Mouse (Mus musculus): ENCODE results near the gene Tmem131. TPM values are rescaled to one million over a fixed set of nuclear protein-coding genes. Genes with fewer than 3 reads are reported as not detected.
A peak's percentile ranks its signal among the peaks of the same experiment; 100 is the strongest.

Tmem131 gene
- 10 to 100 TPM; 37.3 to 40.6 TPM for total RNA-seq (2021)

DNA sequence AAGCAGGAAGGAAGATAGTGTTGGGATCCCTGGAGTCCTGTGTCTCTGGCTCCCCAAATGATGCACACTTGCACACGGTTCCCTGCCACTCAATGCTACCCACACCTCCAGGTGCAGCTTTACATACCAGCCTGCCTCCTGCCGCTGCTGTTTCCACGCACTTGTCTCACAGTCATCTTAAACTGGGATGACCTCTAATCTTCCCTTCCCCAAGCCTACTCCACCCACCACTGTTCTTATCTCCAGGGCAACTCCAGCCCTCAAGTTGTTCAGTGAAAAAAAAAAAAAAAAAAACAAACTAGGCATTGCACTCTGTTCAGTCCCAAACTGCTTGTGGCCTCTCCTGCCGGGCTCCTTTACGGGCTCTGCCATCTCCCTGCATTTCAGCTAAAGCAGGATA is at the start of gene Tmem131:
TSS of gene Tmem131 (minus strand) at position 14 of the 400 bp plus-strand sequence.
- no peak for DNase-seq

DNA sequence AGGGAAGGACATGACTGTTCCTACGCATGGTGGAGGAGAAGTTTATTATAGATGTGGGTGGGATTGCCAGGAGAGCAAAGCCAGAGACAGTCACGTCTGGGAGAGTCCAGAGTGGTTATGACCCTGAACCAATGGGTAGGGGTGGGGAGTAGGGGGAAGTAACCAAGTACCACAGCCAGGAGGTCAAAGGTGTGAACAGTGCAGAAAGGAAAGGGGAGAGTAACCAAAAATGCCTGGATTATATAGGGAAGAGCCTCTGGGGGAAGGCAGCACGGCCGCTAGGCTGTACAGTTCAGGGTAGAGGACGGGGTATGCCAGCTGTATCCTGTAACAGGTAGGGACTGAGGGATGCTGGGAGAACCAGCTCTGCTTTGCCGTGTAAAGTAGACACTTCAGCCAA is 45.1 kb upstream of the Tmem131 start:
- no peak for DNase-seq

DNA sequence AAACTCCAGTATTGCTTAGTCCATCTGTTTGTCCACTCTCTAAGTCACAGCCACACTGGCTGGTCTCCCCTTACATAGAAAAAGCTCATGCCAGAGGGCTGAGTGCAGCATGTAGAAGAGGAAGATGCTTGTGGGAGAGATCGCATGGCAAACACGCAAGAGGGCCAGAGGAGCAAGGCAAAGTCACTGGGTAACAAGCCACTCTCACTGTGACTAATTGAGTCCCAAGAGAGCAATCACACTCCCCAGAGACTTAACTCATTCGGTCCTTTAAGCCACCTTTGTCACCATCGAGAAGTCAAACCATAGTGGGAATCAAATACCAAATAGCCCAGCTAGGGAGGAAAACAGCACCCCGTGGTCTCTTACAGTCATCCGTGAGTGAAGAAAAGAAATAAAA is 44.7 kb upstream of the Tmem131 start:
- DNase-seq: no peak

DNA sequence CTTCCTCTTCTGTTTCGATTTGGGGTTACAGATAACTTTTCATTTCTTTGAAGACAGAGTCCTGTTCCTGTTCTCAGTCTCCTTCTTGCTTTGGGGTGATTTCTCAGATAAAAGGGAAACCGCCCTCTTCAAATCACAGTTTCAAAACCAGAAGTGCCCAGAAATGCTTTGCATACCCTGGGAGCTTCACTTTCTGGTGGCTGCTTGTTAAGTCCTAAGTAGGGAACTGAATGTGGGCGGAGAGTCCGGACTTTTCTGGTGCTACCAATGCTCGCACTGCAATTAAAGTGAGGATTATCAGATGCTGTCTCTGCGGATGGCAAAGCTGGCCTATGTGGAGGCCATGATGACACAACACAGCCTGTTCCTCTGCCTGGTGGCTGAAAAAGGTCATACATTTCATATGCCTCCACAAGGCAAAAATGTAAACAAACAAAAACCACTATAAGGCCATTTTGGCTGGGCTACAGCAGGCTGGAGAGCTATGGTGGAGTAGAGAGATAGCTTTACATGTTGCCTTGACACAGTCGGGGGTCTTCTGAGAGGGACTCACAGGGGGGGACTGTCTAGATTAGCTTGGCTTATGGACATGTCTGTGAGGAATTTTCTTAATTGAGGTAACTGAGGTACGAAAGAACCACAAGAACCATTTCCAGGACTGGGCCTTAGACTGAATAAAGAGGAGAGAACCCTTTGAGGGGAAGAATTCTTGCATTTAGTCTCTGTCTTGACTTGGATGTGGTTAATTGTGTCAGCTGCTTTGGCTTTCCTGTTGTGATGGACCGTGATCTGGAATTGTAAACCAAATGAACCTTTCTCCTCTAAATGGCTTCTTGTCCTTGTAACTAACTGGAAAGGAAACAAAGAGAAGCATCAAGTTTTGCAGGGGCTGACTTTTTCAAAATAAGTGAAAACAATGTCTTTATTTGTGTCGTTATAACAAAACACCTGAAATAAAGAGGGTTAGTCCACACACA is 44.0 kb upstream of the Tmem131 start:
- no peak for DNase-seq

DNA sequence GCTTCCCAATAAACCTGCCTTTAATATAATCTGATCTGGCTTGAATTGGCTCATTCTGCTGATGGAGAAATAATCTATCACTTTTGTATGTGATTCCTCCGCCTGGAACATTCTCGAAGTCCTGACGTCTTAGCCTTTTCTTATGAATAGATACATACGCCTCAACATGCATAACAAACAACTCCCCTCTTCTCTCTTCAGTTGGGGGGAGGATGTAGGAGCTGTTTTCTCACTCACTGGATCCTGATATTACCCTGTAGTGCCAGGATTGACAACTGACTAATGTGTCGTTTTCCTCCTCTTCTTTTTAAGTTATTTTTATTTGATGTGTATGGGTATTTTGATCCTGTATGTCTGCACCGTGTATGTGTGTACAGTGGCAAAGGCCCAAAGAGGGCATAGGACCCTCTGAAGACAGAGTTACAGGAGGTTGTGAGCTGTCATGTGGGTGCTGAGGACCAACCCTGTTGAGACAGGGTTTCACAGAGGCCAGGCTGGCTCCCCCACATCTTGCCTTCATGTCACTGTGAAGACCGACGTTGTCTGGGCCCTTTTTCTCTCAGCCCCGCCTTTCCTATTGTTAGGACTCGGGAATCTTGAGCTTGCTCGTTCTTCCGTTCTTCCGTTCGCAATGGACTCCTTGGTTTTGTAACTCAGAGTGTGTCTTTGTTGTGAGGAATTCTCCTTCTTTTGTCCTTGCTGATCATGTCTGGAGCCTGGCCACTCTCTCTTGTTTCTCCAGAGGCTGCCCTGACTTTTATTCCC is 43.1 kb upstream of the Tmem131 start:
- no peak for DNase-seq

DNA sequence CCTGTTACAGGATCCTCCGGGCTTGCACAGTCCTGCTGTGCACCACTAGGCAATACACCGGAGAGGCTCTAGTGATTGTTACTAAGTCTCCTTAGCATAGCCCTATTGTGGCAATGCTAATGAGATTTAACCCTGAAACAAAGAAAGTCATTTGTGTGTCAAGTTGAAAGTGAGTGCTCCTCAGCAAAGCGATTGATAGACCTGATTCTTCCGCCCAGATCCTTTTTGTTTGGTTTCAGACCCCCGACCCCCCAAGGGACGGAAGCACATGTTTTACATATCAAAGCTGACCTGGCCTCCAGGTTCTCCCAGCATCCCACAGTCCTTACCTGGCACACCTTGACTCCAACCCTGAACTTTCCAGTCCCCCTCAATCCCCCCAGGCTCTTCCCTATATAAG is 42.4 kb upstream of the Tmem131 start:
- DNase-seq: no peak

DNA sequence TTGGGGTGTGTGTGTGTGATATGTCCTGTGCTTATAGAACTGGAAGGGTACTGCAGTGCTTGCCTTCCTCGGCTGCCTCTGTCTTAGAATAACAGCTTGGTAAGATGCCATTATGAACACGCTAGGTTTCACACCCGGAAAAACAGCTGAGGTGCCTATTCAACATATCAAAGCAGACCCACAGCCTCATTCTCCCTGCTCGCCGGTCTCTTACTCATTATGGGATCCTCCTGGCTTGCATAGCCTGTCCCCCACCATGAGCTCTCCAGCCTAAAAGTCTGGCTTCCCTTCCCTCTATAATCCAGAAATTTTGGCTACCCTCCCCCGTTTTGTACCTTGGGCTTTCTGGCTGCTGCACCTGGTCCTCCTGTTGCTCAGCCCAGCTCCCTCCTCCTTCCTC is 40.9 kb upstream of the Tmem131 start:
- DNase-seq: no peak

DNA sequence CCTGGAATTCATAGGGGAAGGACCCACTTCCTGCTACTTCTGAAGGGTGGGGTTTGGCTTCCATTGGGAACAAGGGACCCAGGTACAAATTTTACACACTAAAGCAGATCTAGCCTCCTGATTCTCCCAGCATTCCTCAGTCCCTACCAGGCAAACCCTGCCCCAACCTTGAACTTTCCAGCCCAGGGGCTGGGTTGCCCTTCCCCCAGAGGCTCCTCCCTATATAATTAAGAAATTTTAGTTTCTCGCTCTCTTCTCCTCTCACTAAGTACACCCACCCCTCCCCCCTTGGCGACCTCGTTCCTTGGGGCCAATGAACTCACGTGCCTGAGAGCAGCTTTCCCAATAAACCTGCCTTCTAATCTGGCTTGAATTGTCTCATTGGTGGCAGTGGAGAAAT is 40.3 kb upstream of the Tmem131 start:
- no peak for DNase-seq

DNA sequence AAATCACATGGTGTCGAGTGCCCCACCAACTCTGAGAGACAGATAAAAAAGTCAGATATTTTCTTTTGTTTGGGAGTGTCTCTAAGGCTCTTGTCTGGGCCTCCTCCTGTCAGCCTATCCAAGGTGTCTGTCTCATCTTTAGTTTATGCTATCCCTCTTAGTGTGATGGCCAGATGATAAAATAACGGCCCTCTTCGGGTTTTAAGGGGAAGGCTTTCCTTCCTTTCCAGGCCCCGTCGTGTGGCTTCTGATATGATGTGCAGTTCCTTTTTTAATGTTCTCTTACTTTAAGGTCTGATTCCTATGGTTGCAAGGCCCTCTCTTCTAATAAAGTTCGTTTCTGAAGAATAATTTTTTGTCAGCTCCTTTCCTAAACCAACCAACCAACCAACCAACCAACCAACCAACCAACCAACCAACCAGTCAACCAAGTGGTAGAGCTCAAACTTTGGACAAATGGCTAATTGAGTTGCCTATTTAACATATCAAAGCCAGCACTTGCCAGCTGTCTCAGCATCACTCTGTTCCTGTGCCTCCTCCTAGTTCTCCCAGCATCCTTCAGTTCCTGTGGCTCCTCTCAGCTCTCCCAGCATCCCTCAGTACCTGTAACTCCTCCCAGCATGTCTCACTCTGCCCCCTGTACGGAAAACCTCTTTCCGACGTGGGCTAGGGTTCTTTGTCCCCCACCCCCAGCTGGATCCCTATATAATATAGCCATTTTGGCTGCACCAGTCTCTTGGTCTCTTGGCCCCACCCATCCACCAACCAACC is 38.9 kb upstream of the Tmem131 start:
- no peak for DNase-seq

DNA sequence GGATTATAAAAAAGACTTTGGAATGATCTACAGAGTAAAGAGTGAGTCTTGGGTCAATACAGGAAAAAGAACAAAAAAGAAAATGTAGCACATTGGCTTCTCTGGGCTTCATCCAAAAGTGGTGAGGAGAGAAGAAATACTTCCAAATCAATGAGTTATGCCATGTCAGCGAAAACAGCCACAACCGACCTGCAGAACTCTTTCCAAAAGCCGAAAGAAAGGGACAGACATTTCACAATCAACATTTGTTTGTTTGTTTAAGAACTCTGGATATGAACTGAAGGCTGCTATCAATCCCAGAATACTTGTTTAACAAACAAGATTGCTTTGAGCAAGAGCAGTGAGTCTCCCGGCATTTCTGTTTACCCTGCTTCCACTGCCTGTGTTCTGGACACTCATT is 33.3 kb upstream of the Tmem131 start:
- DNase-seq: no peak

DNA sequence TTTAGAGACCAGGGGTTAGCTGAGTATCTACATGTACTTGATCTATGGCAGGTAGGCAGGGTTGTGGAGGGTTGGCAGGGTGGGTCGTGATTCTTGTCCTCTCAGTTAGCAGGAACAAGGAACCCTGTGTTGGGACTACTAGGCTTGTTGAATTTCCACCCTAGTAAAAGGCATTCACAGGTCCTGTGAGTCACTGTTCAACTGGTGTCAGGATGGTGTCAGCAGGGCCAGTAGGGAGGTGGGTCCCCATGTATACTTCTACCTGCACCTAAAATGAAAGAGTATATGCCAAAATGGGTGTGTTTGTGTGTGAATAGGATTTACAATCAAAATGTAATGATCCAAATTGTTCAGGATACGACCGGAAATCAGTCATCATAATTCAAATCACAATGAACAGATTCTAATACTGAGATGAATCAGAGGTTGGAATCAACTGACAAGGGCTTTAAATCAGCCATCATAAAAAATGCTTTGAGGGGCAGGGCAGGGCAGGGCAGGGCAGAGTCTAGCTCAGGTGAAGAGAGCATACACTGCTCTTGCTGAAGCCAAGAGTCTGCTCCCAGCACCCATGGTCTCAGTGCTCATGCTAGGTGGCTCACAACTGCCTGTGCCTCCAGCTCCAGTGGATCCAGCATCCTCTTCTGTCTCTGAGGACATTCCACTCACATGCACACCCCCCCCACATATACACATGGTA is 27.6 kb upstream of the Tmem131 start:
- no peak for DNase-seq

DNA sequence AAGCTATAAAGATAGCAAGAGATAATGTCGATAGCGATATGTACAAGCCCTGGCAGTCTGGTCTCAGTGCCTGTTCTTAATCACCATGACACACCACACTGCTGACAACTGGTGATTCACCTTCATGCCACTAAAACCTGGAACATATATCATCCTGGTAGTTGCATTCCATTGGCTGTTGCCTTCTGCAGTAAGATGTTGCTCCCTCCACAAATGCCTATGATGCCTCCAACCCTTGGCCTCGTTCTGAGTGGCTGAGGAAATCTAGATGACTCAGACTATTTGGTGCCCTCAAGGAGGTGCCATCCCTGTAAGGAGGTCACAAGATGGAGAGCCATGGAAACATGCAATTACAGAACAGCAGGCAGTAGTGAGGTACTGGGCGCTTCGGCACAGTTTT is 22.4 kb upstream of the Tmem131 start:
- no peak for DNase-seq

DNA sequence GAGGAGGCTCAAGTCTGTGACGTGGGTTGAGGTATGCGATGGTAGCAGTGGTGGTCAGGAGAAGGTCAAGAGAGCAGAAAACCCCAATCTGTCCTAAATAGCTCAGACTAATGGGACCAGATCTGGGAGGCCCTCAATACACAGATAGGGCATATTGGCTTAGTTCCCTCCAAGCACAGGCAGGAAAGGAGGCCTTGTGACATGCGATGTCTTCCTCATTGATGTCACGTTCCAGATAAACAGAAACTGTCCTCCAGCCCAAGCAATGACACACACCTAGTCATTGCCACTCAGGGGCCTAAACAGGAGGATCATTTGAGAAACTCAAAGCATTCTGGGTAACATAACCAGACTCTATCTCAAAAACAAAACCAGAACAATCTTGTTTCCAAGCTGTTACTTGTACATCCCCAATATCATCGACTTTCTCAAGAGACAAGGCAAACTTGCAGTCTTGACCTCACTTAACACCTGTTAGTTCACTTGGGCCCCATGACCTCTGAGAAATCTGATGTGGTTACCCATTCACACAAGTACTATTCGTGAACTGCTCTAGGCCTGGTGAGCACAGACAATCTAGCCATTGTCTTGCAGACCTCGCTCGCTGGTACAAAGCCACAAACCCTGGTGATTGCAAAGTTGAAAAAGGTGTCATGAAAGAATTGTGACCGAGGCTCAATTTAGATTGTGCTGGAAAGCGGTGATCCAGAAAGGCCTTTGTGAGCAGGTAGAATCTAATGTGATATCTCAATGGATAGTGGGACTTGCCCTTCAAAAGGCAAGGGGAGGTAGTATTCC is 19.1 kb upstream of the Tmem131 start:
- no peak for DNase-seq

DNA sequence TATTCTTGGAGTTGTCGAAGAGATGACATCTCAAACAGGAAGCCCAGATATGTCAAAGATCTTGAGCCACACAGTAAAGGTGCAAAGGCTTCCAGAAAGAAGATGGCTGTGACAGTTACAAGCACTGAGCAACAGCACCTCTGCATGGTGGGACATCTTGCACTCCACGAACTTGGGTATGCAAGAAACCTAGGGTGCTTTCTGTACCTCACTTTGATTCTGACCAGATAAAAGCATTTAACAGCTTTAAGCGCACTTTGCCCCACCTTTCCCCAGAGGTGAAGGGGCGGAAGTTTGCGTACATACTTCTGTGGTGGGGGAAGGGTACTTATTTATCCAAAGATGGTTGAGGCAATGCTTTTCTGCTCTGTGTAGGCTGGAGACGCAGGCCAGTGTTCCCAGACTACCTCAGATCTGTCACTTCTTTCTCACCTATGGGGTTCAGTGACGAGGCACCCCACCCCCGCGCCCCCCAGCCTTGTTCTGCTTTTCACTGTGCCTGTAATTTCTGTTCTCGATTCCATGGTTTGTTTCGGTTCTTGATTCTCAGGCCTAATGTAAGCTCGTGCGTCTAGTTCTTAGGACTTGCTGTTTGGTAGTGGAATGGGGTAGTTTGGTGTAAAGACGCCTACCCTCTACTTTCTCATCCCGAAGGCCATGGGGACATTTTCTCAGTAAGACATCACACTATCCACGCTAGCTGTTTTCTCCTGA is 17.2 kb upstream of the Tmem131 start:
- DNase-seq: no peak

DNA sequence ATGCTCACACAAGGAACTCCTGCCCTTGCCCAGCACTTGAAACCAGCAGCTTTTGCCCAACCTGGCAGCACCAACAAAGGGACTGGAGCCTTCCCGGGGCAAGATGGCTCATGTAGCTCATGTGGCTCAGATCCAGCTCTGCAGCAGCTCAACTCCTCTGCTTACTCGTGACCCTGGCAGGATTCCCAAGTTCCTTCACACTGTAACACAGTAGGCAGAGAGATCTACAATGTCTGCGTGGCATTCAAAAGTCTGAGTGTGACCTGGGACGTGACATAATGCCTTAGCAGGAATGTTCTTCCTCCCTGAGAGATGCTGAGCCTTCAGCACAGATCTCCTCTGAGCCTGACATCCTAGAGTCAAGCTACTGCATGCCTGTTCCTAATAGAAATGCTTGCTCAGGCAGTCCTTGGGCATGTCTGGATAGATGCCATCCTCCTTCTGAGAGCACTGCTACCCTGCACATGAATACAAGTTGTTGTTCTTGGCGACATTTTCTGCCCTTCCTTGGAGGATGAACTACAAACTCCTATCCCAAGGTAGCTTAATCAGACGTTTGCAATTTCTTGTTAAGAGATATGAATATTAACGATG is 6.2 kb upstream of the Tmem131 start:
- DNase-seq: peak; percentile 53

DNA sequence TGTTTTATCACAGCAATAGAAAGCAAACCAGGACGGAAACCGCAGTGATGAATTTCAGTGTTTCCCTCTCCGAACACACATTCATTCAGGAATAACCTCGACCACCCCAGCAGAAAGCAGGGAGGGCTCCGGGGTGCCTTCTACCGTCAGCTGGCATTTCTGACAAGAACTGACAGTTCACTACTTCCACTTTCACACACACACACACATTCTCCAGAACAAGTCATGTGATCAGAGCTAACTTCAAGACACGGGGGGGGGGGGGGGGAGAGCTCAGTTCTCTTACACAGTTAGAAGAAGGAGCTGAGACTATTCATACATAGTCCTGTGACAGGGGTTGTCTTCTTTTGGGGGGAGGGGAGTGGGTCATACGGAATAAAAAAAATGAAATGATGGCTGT is 4.0 kb upstream of the Tmem131 start:
- no peak for DNase-seq

DNA sequence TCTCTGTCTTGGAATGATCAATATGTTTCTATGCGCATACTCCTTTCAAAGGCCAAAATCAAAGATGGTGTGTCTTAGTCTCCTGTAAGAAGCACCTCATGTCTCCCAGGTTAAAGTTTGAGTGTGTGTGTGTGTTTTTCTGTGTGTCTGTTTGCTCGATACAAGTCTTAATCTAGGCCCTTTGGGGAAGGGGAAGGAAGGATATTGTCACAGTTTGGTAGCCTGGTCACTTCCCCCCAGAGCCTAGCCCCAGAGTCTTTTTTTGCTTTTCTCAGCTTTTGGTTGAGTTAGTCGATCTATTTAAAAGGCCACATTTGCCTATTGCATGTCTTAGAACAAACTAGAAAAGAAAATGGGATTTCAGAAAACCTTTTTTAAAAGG is 3.1 kb downstream of the Tmem131 start:
- no peak for DNase-seq

DNA sequence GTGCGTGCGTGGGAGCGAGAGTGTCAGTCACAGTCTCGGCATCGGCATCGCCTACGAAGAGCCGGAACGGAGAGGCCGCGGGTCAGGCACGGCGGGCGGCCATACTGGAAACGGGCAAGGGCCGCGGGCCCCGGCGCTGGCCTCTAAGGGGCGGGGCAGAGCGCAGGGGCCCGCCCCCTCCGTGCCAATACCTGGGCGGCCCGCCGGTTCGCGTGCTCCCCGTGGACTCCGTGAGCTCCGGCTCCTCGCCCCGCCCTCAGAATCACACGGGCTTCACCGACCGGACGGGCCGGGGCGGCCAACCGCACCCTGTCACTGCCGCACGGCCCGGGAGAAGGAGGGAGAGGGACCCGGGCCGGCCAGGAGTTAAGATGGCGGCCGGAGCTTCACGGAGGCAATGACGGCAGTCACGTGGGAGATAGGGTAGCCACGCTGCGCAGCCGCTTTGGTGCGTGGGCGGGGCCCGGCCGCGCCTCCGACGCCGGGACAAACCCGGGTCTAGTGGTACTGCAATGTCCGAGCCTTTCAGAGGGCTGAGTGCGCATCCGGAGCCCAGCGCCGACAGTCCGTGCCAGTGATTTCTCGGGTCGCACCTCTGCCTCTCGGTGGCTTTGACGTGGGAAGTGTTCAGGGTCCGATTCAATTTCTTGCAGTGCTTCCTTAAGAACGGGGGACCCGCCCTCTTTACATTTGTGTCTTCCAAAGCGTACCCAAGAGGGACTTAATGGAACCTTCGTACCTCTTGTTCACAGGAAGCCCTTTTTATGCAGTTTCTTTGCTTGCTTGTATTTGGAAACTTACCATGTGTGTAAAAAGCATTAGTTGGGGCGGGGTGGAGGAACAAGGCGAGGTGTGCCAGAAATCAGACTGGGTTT is 3.7 kb downstream of the Tmem131 start:
- peak; percentile 94 for DNase-seq

DNA sequence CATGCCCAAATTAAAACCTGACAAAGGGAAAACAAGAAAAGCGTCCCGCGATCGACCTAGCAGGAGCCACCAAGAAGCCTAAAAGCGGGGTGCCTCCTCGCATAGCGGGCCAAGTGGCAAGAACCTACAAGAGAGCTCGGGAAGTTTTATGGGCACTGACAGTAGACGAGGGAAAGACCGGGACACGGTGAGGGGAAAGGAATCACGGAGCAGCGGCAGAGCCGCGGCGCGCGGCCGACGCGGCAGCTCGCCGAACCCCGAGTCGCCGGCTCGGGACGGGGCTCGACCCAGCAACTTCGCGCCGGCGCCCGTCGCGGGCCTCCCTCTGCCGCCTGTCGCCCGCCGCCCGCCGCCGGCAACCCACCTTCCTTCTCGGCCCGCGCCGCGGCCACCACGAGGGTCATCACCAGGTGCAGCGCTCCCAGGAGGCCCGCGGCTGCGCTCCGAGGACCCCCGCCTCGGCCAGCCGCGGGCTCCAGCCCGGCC is 4.6 kb downstream of the Tmem131 start:
- DNase-seq: peak; percentile 50
